Mouse (Mus musculus) gastrocnemius, postnatal 25 days (tissue): ENCODE data around the gene Elavl1. TPM values are rescaled to one million over a fixed set of nuclear protein-coding genes. Genes with fewer than 3 reads are reported as not detected.
"Not testable (repeated sequence)": the region's sequence is repeated elsewhere in the genome, so short reads cannot be mapped to it uniquely, and the experiment has no call there.

Experiments used
- DNase-seq: peaks from one replicate; pipeline ENCODE4 v3.0.0; 2022
- total RNA-seq, 2 experiments: library from RNA; stranded (reverse); gene quantifications; 1 replicate in 1 of 2; 2 replicates in 1 of 2; pipeline ENCODE4 v1.2.3; 2021

Gene Elavl1
- total RNA-seq, 2 experiments from 2014 or later, result 37.2 to 38.5 TPM

DNA sequence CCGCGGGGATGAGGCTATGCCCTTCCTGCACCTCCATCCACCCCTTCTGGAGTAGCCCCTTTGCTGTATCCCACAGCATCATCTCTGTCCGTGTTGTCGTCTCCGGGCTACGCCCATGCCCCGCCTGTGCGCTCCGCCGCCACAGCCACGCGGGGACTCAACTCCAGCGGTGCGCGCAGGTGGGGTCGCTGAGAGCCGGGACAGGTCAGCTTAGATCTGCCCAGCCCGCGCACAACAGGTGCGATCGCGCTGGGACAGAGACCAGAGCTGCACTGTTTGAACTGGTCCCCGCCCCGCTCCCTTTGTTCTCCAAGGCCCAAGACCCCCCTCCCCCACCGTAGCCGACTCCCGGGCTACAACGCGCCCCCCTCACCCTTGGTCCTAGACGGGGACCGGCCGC, 66.5 kb downstream of the Elavl1 start:
- DNase-seq, result no peak

- peak; percentile 33 for DNase-seq
These were observed 67.0 kb downstream of the Elavl1 start for GRCm38 (mm10) chr8:4258233-4258632.

- no peak for DNase-seq
These were observed 67.9 kb downstream of the Elavl1 start for GRCm38 (mm10) chr8:4257350-4257749.

- no peak for DNase-seq
These were observed 68.3 kb downstream of the Elavl1 start for GRCm38 (mm10) chr8:4256911-4257310.

- not testable (repeated sequence) for DNase-seq
These were observed 69.7 kb downstream of the Elavl1 start for GRCm38 (mm10) chr8:4255471-4255870.

DNA sequence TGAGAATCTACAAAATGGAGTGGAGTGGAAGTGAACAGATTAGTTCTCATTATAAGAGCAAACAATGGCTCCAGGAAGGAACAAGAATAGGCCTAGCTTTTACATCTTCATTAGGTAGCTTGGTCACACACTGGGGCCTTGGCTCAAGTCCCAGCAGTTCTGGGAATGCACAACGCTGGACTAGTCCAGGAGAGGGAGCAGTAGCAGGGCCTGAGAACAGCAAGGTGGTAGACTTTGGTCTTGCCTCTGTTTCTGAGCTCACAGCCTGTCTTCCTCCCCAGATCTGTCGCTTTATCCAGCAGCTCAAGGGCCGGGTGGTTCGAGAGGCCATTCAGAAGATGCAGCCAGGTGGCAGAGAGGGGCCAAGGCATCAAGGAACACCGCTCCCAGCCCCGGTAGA, 71.2 kb downstream of the Elavl1 start:
- no peak for DNase-seq

DNA sequence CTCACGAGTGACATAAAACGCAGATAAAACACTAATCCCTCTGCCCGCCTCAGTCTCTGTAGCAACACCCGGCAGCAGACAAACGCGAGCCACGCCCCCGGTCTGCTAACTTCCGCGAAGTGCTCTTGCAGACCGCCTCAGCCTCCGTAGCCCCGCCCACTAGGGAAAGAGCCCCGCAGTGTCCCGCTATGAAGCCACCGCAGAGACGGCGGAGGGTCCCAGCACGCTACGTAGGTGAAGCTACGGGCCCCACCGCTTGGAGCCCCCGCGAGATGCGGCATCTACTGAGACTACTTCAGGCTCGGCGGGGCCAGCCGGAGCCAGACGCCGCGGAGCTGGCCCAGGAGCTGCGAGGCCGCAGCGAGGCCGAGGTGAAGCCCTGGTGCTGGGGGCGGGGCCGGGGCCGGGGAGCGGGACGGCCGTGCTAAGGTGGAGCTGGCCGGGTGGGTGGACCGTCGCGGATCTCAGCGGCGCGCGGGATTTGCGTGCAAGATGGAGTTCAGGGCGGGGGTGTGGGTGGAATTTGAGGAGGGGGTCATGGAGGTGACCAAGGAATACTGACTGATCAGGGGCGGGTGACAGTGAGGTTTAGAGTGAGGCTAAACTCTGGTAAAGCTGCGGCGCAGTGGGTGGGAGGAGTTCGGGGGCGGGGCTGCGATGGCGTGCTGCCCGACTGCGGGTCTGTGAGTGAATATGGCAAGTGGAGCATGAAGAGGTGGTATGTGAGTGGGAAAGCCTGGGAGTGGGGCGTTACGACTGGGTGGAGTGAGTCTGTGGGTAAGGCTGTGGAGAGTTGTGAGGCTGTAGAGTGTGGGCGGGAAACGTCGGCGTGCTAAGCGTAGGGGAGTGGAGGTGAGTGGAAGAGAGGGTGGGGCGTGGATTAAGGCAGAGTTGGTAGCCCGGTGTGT, 72.0 kb downstream of the Elavl1 start, which contains the start of gene Snapc2:
Gene Snapc2, plus strand, starts transcription at position 147 of the 908 bp plus-strand sequence.
- DNase-seq, result peak; percentile 93

DNA sequence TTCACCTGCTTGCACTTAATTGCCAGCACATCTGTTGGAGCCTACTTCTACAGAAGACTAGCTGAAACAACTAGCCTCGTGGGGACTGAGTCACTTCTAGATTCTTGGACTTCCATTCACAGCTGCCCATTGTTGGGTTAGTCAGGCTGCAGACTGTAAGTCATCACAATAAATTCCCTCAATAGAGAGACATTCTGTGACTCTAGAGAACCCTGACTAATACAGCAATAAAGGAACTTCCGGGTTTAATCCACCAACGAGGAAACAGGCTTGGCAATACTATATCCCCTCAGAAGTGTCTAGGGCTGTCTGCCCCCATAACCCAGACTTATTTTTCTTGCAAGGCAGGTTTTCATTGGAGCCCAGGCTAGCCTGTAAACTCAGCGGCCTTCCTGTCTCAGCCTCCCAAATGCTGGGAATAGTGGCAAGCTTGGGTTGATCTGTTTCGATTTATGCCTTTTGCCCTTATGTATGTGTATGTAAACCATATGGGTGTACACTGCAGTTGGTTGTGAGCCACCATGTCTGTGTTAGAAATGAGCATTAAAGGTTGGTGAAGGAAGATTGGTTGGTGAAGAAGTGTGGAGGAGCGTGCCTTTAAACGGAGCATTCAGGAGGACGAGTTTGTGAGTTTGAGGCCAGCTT, 73.0 kb downstream of the Elavl1 start:
- DNase-seq, result no peak

GRCm38 (mm10) chr8:4250306-4250970, 74.8 kb downstream of the Elavl1 start:
- peak; percentile 79 for DNase-seq

DNA sequence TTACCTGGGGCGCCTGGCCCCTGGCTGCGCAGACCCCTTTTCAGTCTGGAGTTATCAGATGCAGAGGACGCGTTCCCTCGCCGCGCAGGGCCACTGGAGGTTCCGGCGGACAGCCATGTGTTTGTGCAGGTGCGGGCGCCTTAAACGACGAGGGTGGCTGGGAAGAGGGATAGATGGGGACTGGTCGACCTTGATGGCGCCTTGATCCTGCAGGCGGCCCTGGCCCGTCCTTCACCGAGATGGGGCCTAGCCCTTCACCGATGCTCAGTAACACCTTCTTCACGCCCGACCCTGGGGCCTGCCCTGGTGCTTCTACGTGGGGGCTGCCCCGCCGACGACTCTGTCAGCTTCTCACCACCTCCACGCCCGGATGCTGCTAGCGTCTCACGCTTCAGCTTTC, 76.0 kb downstream of the Elavl1 start:
- no peak for DNase-seq

- no peak for DNase-seq
These were observed 77.2 kb downstream of the Elavl1 start, which contains the start of gene Tgfbr3l for GRCm38 (mm10) chr8:4247951-4248540. TSS of gene Tgfbr3l (plus strand) at chr8:4248214.

- no peak for DNase-seq
These were observed 78.0 kb downstream of the Elavl1 start for GRCm38 (mm10) chr8:4247241-4247640.

DNA sequence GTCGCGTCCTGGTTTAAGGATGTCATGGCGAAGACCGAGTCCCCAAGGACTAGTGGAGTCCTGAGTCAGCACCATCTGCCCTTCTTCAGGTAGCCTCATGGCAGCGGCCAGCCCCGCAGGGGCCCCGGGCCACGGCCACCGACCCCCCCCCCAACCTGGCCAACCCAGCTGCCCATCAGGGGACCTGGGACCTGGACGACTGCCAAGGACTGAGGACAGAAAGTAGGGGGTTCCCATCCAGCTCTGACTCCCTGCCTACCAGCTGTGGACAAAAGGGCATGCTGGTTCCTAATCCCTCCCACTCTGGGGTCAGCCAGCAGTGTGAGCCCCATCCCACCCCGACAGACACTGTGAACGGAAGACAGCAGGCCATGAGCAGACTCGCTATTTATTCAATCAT, 79.5 kb downstream of the Elavl1 start:
- DNase-seq, result no peak

DNA sequence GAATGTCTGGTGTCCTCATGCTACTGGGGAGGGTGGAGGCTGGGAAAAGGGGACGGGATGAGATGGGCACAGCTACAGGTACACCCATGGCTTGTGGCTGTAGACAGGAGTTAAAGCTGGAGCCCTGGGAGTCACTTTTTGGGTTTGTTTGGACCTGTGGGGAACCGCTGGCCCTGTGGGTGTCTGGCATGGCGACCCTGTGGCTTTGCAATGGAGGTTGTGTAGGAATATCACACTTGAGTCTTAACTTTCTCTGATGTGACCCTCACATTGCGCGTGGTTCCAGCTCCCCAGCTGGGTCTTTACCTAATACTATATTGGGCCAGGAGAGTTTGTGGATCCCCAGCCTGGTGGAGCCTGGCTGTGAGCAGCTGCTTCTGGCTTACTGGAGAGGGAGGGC, 80.2 kb downstream of the Elavl1 start:
- DNase-seq, result no peak

DNA sequence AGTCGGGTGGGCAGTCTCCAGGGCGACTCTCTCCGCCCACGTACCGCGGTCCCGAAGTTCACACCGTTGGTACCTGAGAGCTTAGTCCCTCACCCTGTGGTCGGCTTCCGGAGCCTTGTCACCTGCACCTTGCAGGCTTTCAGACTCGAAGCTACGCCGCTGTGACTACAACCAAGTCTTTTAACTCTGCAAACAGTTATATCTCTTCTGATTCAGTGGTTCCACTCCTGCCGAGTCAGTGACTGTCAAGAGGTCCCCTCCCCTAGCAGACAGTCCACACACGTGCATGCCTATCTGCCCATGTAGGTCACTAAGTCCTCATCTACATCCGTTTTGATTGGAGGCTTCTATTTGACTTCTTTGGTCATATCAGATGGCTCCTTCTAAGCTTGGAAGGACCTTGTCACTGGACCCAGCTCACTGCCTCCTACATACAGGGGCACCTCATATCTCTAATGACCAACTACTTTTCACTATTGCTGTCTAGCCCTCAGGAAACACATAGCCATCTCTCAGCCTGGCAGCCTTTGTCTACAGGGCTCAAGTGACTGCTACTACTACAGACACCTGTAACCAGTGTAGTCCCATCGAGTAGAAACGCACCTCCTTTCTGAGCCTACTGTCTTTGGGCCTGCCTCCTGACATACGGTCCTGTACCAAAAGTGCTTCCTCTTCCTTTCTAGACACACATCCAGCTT, 85.9 kb downstream of the Elavl1 start:
- DNase-seq, result no peak

DNA sequence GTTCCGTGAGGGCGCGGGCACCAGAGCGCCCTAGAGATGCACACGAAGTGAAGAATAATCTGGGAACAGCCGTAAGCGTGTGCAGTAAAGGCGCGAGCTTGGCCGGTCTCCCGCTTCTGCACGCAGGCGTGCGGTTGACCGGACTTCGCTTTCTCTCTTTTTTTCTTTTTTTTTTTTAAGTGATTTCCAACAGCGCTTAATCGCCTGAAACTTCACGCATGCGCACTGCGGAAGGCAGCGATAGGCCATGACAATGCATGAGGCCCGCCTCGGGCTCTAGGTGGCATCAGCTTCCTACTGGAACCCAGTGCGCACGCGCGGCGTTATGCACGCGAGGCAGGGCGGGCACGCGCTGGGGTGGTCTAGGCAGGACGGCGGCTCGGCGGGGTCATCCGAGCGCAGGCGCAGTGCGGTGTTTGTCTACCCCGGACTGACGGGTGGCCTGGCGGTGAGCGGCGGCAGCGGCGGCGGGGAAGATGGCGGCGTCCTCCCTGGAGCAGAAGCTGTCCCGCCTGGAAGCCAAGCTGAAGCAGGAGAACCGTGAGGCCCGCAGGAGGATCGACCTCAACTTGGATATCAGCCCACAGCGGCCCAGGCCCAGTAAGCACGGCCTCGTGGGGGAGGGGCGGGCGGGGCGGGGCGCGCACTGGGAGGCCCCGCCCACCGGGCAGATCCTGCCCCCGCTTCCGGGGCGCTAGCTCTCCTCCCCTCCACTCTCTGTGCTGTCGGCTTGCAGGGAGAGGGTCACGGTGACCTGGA, 86.6 kb downstream of the Elavl1 start, which contains the start of the genes Map2k7 and Gm49320:
Gene Map2k7, plus strand, starts transcription at position 307 of the 759 bp plus-strand sequence.
Gene Gm49320, plus strand, starts transcription at position 432 of the 759 bp plus-strand sequence.
- peak; percentile 100 for DNase-seq

DNA sequence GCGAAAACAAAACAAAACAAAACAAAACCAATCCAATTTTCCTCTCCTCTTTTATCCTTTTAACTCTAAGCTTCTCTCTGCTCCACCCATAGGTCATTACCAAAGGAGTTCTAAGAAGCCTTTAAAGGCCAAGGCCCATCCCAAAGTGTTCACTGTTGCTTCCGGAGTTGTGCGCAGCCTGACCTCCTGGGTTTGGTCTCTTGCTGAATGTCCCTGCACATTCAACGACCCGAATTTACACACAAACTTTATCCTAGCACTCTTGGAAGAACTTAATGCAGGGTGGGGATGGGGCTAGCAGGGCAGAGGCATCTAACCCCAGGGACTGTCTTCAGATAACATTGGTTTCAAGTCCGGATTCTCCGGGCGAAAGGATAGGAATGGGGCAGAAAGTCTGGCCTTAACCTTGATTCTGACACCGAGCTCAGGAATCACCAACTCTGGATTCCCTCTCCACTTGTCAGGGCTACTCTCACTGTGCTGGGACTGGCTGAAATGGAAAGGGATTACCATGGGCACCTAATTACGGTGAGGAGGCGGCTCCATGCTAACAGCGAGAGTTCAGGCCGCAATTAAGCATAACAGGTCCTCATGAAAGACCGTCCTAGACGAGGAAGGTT, 87.3 kb downstream of the Elavl1 start:
- no peak for DNase-seq
